Mouse (Mus musculus): ENCODE results near the gene Gas2l1.

DNA sequence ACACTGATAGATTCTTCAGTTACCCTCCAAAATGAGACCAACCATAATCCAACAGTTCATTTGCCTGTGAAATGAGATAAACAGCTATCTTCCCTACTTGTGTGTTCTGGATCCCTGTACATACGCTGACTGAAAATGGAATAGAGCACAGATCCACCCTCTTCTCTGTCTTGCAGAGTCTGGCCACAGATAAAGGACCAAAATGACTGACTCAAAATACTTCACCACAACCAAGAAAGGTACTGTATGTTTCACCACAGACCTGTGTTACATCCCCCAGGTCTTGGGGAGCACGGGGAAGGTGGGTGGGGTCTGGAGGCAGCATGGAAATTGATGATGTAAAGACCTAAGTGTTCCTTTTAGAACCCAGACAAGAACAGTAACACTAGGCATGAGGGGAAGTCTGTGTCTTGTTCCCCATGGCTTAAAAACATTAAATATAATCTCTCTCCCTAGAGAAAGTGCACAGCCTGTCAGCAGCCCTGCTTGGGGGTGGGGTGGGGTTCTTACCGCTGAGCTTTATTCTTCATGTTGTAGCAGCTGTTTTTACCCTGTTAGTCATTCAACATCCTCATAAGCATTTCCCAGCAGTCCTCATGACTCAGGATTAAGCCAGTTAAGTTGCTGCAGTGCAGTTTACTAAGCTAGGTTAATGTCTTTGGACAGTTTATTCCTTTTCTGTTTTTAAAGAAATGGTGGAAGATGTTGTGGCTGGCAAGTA is 55.6 kb downstream of the Gas2l1 start:
- TF ChIP-seq POLR2A (IDR thresholded peaks at IDR 0.05; ENCODE audit: borderline replicate concordance, insufficient read depth, low read length) (no peak), CTCF (IDR thresholded peaks at IDR 0.05; ENCODE audit: borderline replicate concordance, insufficient read depth, low read depth, low read length) (no peak)
